Mouse (Mus musculus): ENCODE measurements at regions not wholly inside any gene's neighbourhood (a gene's known extent, or its start where the extent isn't known, plus 50 kb on each side); places are given as distances from the start of the nearest gene placed in this dataset.

DNA sequence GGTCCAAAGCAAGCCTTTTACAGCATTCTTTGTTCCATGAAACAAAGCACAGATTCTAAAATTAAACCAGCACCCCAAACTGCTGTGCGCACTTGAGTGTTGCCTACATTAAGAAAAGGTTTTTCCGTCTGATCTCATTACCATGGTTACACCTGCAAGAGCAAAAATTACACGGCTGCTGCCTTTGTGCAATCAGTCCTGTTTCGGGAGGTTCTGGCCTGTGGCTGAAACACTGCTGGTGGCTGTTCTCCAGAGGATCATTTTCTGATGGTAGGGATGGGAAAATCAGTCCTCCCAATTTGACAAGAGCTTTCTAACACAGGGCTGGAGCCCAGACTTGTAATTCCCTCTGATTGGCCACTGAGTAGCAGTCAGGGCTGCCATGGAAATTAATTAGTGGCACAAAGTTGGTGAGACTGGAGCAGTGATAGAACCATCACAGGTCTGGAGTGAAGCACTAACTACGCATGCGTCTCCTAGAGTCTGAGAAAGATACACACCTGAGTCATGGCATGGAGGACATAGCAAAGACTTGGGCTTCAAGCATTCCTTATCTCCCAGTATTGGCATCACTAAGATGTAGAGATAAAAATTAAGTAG is 114.8 kb upstream of the Fam49a start:
- no peak for DNase-seq (ENCODE audit: low spot score in 2 of 2)

DNA sequence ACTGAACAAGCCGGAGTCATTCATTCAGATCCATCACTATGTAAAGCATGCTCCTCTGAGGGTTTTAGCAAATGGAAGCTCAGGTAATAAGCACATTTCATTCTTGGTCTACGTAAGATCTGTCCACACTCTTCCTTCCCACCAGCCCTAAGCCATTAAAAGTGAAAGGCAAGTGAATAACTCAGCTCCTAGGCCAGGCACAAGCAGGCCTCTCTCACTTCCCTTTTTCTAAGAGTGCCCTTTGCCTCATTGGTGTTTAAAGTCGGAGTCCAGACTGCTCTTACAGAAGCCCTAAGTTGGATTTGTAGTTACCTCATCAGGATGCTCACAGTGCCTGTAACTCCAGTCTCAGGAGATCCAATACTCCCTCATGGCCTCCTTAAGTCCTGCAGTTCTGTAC is 114.1 kb upstream of the Fam49a start:
- DNase-seq (ENCODE audit: low spot score in 2 of 2): no peak

- DNase-seq (ENCODE audit: low spot score in 2 of 2): no peak
These were observed 113.1 kb upstream of the Fam49a start for GRCm38 (mm10) chr12:12148659-12149399.

DNA sequence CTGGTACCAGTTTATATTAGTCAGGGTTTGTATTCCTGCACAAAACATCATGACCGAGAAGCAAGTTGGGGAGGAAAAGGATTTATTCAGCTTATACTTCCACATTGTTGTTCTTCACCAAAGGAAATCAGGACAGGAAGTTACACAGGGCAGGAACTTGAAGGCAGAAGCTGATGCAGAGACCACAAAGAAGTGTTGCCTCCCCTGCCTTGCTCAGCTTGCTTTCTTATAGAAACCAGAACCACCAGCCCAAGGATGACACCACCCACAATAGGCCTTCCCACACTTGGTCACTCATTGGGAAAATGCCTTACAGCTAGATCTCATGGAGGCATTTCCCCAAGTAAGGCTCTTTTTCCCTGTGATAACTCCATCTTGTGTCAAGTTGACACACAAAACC is 97.5 kb upstream of the Fam49a start:
- no peak for DNase-seq (ENCODE audit: low spot score in 2 of 2)

- DNase-seq (ENCODE audit: low spot score in 2 of 2): no peak
These were observed 91.4 kb upstream of the Fam49a start for GRCm38 (mm10) chr12:12170581-12170980.

DNA sequence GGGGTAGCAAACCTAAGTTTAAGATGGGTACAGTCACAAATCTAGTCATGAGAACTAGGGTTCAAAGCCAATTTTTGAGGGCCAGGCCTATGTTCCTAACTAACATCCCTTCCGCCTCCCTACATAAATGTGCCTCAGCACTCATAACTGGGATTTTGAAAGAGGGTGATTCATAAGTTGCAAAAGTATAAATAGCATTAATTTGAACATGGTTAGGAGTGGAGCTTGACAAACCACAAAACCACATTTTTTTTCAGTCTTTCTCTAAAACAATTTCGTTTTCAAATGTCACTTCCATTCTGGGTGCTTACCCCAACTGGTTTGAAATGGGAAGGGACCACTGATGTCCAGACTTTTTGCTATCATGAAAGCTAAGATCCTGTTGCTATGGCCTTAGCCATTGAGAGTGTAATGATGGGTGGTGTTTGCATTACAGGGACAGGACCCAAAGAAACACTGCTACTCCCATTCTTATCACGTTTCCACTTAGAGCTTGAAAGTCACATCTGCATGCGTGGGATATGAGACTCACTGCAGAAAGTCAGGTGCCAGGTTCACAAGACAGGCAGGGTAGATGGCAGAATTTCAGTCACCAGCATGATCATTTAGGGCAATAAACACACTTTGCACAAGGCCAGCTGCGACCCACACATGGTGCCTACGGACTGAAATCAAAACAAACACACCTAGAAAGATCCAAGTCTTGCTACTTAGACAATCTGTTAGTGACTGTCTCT is 89.7 kb upstream of the Fam49a start:
- DNase-seq (ENCODE audit: low spot score in 2 of 2): no peak

GRCm38 (mm10) chr12:12176331-12177263 is 85.3 kb upstream of the Fam49a start:
- peak; percentile 58 to 79 for DNase-seq (ENCODE audit: low spot score in 2 of 2)

- no peak for DNase-seq (ENCODE audit: low spot score in 2 of 2)
These were observed 84.5 kb upstream of the Fam49a start for GRCm38 (mm10) chr12:12177264-12178043.

GRCm38 (mm10) chr12:12178391-12178790 is 83.5 kb upstream of the Fam49a start:
- no peak for DNase-seq (ENCODE audit: low spot score in 2 of 2)

DNA sequence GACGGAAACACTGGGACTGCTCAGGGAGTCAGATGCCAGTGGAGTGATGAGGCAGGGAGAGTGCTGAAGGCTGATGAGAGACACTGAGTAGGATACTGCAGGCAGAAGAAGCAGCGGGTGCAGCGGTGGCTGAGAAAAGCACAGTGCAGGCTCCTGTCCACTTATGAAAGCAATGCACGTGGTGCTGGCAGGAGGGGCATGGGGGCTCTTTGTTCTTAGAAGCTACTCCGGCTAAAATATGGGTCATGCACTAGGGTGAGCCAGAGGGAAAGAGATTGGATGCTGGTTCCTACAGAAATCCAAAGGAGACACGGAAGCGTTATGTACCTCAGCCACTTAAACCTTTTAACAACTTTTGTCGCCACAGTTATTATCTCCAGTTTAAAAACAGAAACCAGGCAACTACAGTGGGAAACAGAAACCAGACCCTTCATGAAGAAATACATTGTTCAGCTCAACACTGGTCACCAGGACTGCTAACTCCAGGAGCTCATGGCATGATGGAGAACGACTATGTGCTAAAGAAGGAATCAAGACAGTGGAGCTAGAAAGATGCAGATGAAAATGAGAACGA is 82.6 kb upstream of the Fam49a start:
- peak in 1 of 2 experiments; percentile 13 for DNase-seq (ENCODE audit: low spot score in 2 of 2)

DNA sequence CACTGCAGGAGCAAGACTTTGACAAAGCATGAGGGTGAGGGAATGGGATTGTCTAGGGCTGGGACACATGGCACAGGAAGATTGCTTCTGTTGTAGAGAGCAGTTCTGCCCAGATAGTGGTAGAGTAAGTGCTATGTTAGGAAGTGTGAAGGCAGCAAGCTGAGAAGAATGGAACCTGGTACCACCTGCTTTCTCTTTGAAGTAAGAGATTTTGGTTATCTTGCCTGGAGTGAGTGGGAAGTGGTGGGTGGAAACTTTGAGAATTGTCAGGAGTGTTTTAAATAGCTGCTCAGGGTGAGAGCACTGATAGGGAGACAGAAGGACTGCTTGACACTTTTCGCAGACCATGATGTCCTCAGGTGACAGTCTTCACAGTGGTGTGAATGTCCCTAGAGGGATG is 81.0 kb upstream of the Fam49a start:
- no peak for DNase-seq (ENCODE audit: low spot score in 2 of 2)

GRCm38 (mm10) chr12:12181686-12182085 is 80.3 kb upstream of the Fam49a start:
- no peak for DNase-seq (ENCODE audit: low spot score in 2 of 2)

- no peak for DNase-seq (ENCODE audit: low spot score in 2 of 2)
These were observed 75.6 kb upstream of the Fam49a start for GRCm38 (mm10) chr12:12186353-12186752.

DNA sequence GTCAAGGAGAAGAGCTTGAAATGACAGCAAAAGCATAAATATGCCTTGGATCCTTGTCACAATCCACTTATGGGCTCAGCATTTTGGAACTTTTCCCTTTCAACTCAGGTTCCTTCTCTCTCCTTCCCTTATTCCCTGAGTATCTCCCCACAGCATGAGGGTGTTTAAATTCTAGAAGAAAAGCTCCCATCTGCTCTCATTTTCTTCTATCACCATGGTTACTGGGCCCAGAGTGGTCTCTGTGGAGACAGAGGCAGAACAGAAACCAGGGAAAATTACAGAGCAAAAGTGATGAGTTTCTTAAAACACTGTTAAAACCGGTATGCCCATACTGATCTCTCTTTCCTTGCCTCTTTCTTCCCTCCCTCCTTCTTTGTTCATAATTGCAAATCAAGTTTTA is 66.9 kb upstream of the Fam49a start:
- no peak for DNase-seq (ENCODE audit: low spot score in 2 of 2)

DNA sequence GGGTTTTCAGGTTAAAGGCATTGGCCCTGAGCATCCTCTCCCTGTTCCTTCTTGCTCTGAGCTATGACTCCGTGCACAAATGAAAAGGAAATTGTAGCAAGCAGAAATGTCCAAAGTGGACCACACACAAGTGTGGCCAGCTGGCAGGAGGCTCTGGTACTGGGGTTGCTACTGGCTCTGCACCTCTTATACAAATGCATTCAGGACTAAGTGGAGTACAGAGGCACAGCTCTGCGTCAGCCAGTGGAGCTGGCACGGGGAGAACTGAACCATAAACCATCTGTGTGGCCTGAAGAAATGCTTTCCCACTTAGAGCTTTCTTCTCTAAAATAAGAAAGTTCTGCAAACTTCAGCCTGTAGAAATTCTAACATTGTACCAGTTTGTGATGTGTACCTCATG is 65.3 kb upstream of the Fam49a start:
- DNase-seq (ENCODE audit: low spot score in 2 of 2): no peak

DNA sequence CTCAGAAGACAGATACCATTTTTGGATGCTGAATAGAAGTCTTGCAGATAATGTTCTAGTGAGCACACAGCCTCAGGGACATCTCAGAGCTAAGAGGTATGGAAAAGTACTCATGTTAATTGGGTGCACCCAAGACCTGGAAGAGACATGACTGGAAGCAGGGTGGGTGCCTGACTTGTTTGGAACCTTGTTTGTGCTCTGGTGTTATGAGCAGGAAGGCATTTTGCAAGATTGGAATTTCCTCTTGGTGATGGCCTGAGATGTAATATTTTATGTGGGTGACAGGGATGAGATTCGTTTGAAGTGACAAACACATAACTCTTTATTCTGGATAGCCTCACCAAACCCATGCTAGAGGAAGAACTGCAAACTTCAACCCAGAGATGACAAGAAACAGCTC is 53.7 kb upstream of the Fam49a start:
- no peak for DNase-seq (ENCODE audit: low spot score in 2 of 2)
